ENCODE assay signal across 27 mouse cellular contexts in the genomic region with DNA sequence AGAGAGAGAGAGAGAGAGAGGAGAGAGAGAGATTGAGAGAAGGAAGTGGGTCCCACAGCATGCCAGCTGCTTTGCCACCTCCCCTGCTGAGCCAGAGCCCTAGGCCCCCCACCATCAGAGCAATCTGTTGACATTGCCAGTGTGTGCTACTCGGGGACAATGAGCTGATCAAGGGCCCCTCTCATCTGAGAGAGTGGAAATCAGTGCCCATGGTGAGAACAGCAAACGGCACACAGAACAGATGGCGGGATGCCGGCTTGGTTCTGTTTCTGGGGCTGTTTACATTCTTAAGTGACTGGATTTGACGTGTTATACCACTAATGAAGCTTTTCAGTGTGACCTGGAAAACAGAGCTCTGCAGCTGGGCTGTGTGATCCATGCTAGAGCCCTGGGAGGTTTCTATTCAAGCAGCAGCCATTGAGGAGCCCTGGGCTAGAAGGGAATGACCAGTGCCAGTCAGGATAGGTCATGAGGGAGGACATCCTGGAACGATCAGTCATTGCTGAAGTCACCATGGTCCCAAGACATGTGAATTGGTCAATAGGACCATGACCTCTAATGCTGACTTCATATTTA.
A peak's percentile ranks its signal among the peaks of the same experiment; 100 is the strongest.
DNase-seq lines count a peak whose midpoint lies in the region; ATAC-seq and TF ChIP-seq lines count a peak whose summit lies in the region.
"Had no signal": no experiment of that assay in that cellular context is flagged by ENCODE, and none has a peak within 500 bp of the region (broad histone marks: within the 10 kb centered on the region; RNA-seq: fewer than 3 reads in every experiment).

No protein-coding gene starts in this region.

- no peaks in the 10 kb centered on the region for H3K4me1 ChIP-seq in forebrain, embryonic 14.5 days (ENCODE audit: control insufficient read depth, insufficient read depth, low read length)
- H3K4me1 ChIP-seq in forebrain, embryonic 12.5 days = no peaks in the 10 kb centered on the region
- H3K4me1 ChIP-seq in hindbrain, postnatal 0 days (ENCODE audit: insufficient read depth, low read length) = no peaks in the 10 kb centered on the region
- no peaks in the 10 kb centered on the region for H3K4me1 ChIP-seq in hindbrain, embryonic 14.5 days (replicated peaks; ENCODE audit: control insufficient read depth, insufficient read depth, low read length)
- H3K4me1 ChIP-seq in midbrain, postnatal 0 days (ENCODE audit: insufficient read depth, low read length) = no peaks in the 10 kb centered on the region
- H3K4me1 ChIP-seq in midbrain, embryonic 15.5 days = no peaks in the 10 kb centered on the region
- H3K4me1 ChIP-seq: hindbrain, embryonic 13.5 days; intestine, embryonic 15.5 days; limb, embryonic 12.5 days; megakaryocyte, embryonic 14.5 days; neural tube, embryonic 15.5 days had no signal

- H3K9me3 ChIP-seq in forebrain, embryonic 14.5 days (replicated peaks; ENCODE audit: control insufficient read depth, low read length) = no peaks in the 10 kb centered on the region
- H3K9me3 ChIP-seq in forebrain, embryonic 12.5 days = no peaks in the 10 kb centered on the region
- H3K9me3 ChIP-seq in hindbrain, postnatal 0 days (ENCODE audit: low read length) = peaks cover 5% of the 10 kb centered on the region; the same call in 1 of the 2 replicates
- H3K9me3 ChIP-seq in hindbrain, embryonic 14.5 days (ENCODE audit: control insufficient read depth, low read length) = 0 out of 2 replicates have a peak, but pooled peaks cover 8% of the 10 kb centered on the region
- peaks cover 4% of the 10 kb centered on the region; the same call in 1 of the 2 replicates for H3K9me3 ChIP-seq in midbrain, postnatal 0 days (ENCODE audit: low read length)
- peaks cover 5% of the 10 kb centered on the region; the same call in 1 of the 2 replicates for H3K9me3 ChIP-seq in midbrain, embryonic 15.5 days
- H3K9me3 ChIP-seq: intestine, embryonic 15.5 days; limb, embryonic 12.5 days; neural tube, embryonic 15.5 days had no signal

- peak; percentile 59 for DNase-seq in forebrain, embryonic 14.5 days (ENCODE audit: low spot score)
- DNase-seq in hindbrain, postnatal 0 days (ENCODE audit: low spot score) = peak; percentile 23
- DNase-seq in hindbrain, embryonic 14.5 days (ENCODE audit: low spot score) = no peak
- DNase-seq in midbrain, postnatal 0 days (ENCODE audit: low spot score) = peak; percentile 18
- DNase-seq in retina, postnatal 1 day = peak; percentile 67
- DNase-seq: adrenal gland, postnatal 10 days; cerebellum, adult 8-10 months; cerebellum, postnatal 36 days; embryo, embryonic 11 days; kidney, adult 8-10 months; kidney, postnatal 10 days; liver, postnatal 0 days; lung, postnatal 36 days; thymus, adult 2 months; thymus, postnatal 4 days had no signal

- no peak overlapping the region for H3K27ac ChIP-seq in forebrain, embryonic 14.5 days (ENCODE audit: low read depth, low read length)
- no peak overlapping the region for H3K27ac ChIP-seq in forebrain, embryonic 12.5 days
- H3K27ac ChIP-seq in hindbrain, postnatal 0 days = no peak overlapping the region
- no peak overlapping the region for H3K27ac ChIP-seq in hindbrain, embryonic 14.5 days
- no peak overlapping the region for H3K27ac ChIP-seq in midbrain, postnatal 0 days (ENCODE audit: low read depth, low read length)
- H3K27ac ChIP-seq in midbrain, embryonic 15.5 days = no peak overlapping the region
- H3K27ac ChIP-seq: embryonic facial prominence, embryonic 13.5 days; hindbrain, embryonic 13.5 days; intestine, embryonic 15.5 days; limb, embryonic 12.5 days; neural tube, embryonic 15.5 days; stomach, postnatal 0 days had no signal

- no peaks in the 10 kb centered on the region for H3K36me3 ChIP-seq in forebrain, embryonic 14.5 days (ENCODE audit: control insufficient read depth, insufficient read depth, low read length)
- no peaks in the 10 kb centered on the region for H3K36me3 ChIP-seq in forebrain, embryonic 12.5 days (replicated peaks)
- H3K36me3 ChIP-seq in hindbrain, postnatal 0 days (ENCODE audit: insufficient read depth, low read length) = no peaks in the 10 kb centered on the region
- no peaks in the 10 kb centered on the region for H3K36me3 ChIP-seq in hindbrain, embryonic 14.5 days (replicated peaks; ENCODE audit: control insufficient read depth, insufficient read depth)
- no peaks in the 10 kb centered on the region for H3K36me3 ChIP-seq in midbrain, postnatal 0 days (ENCODE audit: insufficient read depth, low read length)
- H3K36me3 ChIP-seq in midbrain, embryonic 15.5 days (replicated peaks) = no peaks in the 10 kb centered on the region
- H3K36me3 ChIP-seq: embryonic facial prominence, embryonic 13.5 days; hindbrain, embryonic 13.5 days; intestine, embryonic 15.5 days; limb, embryonic 12.5 days; neural tube, embryonic 15.5 days had no signal

- no peak for TF ChIP-seq CTCF in hindbrain, postnatal 0 days (IDR thresholded peaks at IDR 0.05; ENCODE audit: low read depth)
- TF ChIP-seq CTCF in midbrain, postnatal 0 days (IDR thresholded peaks at IDR 0.05) = no peak

- 43% methylated on average over 6 of the region's 6 CpGs for whole genome bisulfite sequencing in forebrain, embryonic 14.5 days
- 36% methylated on average over 6 of the region's 6 CpGs for WGBS in forebrain, embryonic 12.5 days
- 27% methylated on average over 6 of the region's 6 CpGs for WGBS in hindbrain, postnatal 0 days
- WGBS in hindbrain, embryonic 14.5 days = 44% methylated on average over 6 of the region's 6 CpGs
- 50% methylated on average over 6 of the region's 6 CpGs for WGBS in midbrain, postnatal 0 days
- WGBS in midbrain, embryonic 15.5 days = 40% methylated on average over 6 of the region's 6 CpGs

- H3K27me3 ChIP-seq in forebrain, embryonic 14.5 days (replicated peaks; ENCODE audit: control insufficient read depth, insufficient read depth, low read length) = no peaks in the 10 kb centered on the region
- peaks cover 4% of the 10 kb centered on the region; the same call in 1 of the 2 replicates for H3K27me3 ChIP-seq in forebrain, embryonic 12.5 days
- no peaks in the 10 kb centered on the region for H3K27me3 ChIP-seq in hindbrain, postnatal 0 days (ENCODE audit: insufficient read depth, low read length)
- H3K27me3 ChIP-seq in hindbrain, embryonic 14.5 days (ENCODE audit: control insufficient read depth, insufficient read depth, low read length) = no peaks in the 10 kb centered on the region
- no peaks in the 10 kb centered on the region for H3K27me3 ChIP-seq in midbrain, postnatal 0 days (ENCODE audit: insufficient read depth, low read length)
- no peaks in the 10 kb centered on the region for H3K27me3 ChIP-seq in midbrain, embryonic 15.5 days (replicated peaks)
- H3K27me3 ChIP-seq: embryonic facial prominence, embryonic 13.5 days; hindbrain, embryonic 13.5 days; intestine, embryonic 15.5 days; limb, embryonic 12.5 days; megakaryocyte, embryonic 14.5 days; neural tube, embryonic 15.5 days had no signal

- H3K4me2 ChIP-seq in forebrain, embryonic 14.5 days (ENCODE audit: low read length) = no peak overlapping the region
- H3K4me2 ChIP-seq in forebrain, embryonic 12.5 days = no peak overlapping the region
- no peak overlapping the region for H3K4me2 ChIP-seq in hindbrain, postnatal 0 days (ENCODE audit: low read depth, low read length)
- H3K4me2 ChIP-seq in hindbrain, embryonic 14.5 days (replicated peaks) = no peak overlapping the region
- no peak overlapping the region for H3K4me2 ChIP-seq in midbrain, postnatal 0 days (ENCODE audit: low read depth, low read length, poor library complexity, severe bottlenecking)
- no peak overlapping the region for H3K4me2 ChIP-seq in midbrain, embryonic 15.5 days
- H3K4me2 ChIP-seq: embryonic facial prominence, embryonic 13.5 days; hindbrain, embryonic 13.5 days; intestine, embryonic 15.5 days; limb, embryonic 12.5 days; liver, embryonic 11.5 days; neural tube, embryonic 15.5 days had no signal

- H3K4me3 ChIP-seq in forebrain, embryonic 14.5 days (ENCODE audit: low read depth, low read length) = no peak overlapping the region
- no peak overlapping the region for H3K4me3 ChIP-seq in forebrain, embryonic 12.5 days (replicated peaks)
- no peak overlapping the region for H3K4me3 ChIP-seq in hindbrain, postnatal 0 days (ENCODE audit: low read length)
- H3K4me3 ChIP-seq in hindbrain, embryonic 14.5 days (replicated peaks; ENCODE audit: low read length) = no peak overlapping the region
- H3K4me3 ChIP-seq in midbrain, postnatal 0 days (ENCODE audit: low read depth, low read length) = no peak overlapping the region
- H3K4me3 ChIP-seq in midbrain, embryonic 15.5 days = no peak overlapping the region
- H3K4me3 ChIP-seq: embryonic facial prominence, embryonic 13.5 days; erythroblast, embryonic 14.5 days; hindbrain, embryonic 13.5 days; intestine, embryonic 15.5 days; limb, embryonic 12.5 days; megakaryocyte, embryonic 14.5 days; neural tube, embryonic 15.5 days had no signal

- peak; percentile 72 for ATAC-seq in forebrain, embryonic 14.5 days
- no peak; the same call in 1 of the 2 replicates for ATAC-seq in forebrain, embryonic 12.5 days (ENCODE audit: low FRiP score)
- ATAC-seq in hindbrain, postnatal 0 days = no peak
- no peak for ATAC-seq in hindbrain, embryonic 14.5 days (ENCODE audit: low FRiP score)
- no peak for ATAC-seq in midbrain, postnatal 0 days (ENCODE audit: low FRiP score)
- ATAC-seq in midbrain, embryonic 15.5 days (replicated peaks) = no peak
- ATAC-seq: intestine, embryonic 15.5 days; liver, postnatal 0 days; midbrain, embryonic 16.5 days had no signal

- H3K9ac ChIP-seq in forebrain, embryonic 14.5 days (ENCODE audit: low read length) = no peak overlapping the region
- H3K9ac ChIP-seq in forebrain, embryonic 12.5 days = no peak overlapping the region
- no peak overlapping the region for H3K9ac ChIP-seq in hindbrain, postnatal 0 days (replicated peaks; ENCODE audit: low read length)
- H3K9ac ChIP-seq in hindbrain, embryonic 14.5 days = no peak overlapping the region
- no peak overlapping the region for H3K9ac ChIP-seq in midbrain, postnatal 0 days (replicated peaks; ENCODE audit: low read length, poor library complexity, severe bottlenecking)
- no peak overlapping the region for H3K9ac ChIP-seq in midbrain, embryonic 15.5 days
- H3K9ac ChIP-seq: embryonic facial prominence, embryonic 13.5 days; hindbrain, embryonic 13.5 days; intestine, embryonic 15.5 days; limb, embryonic 12.5 days; liver, postnatal 0 days; neural tube, embryonic 15.5 days had no signal
